Mouse (Mus musculus): ENCODE results near the gene Snw1. TPM values are rescaled to one million over a fixed set of nuclear protein-coding genes. Genes with fewer than 3 reads are reported as not detected.

Snw1 gene
- polyA plus RNA-seq, 1 experiment from 2014 or later = 137 TPM

DNA sequence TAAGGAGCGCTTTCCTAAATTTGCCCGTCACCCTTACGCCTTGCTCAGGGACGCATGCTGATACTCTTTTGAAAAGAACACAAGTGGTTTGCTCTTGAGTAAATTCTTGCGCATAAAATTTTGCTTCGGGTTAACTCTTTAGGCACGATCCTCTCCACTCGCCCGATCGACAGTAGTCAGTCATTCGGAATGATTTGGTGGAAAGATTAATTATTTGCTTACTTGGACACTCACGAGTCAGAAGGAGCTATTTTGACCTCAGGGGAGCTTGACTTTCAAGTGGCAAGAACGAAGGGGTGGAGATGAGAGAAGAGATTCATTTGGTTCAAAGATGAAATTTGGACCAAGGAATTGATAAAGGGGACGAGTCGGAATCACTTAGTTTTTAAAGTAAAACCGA is 27.9 kb downstream of the Snw1 start:
- Histone ChIP-seq H3K4me3 (peak overlapping the region; percentile 98), H3K4me2 (replicated peaks) (peak overlapping the region; percentile 67), H3K27me3 (replicated peaks) (no peaks in the 10 kb centered on the region), H3K36me3 (peaks cover 40% of the 10 kb centered on the region), H3K9ac (peak overlapping the region; percentile 91), H3K9me3 (no peaks in the 10 kb centered on the region), H3K27ac (no peak overlapping the region), H3K4me1 (peaks cover 17% of the 10 kb centered on the region)
- ATAC-seq (ENCODE audit: low FRiP score, low read depth) = peak; percentile 49
- WGBS = 6% methylated on average over 16 of the region's 16 CpGs

DNA sequence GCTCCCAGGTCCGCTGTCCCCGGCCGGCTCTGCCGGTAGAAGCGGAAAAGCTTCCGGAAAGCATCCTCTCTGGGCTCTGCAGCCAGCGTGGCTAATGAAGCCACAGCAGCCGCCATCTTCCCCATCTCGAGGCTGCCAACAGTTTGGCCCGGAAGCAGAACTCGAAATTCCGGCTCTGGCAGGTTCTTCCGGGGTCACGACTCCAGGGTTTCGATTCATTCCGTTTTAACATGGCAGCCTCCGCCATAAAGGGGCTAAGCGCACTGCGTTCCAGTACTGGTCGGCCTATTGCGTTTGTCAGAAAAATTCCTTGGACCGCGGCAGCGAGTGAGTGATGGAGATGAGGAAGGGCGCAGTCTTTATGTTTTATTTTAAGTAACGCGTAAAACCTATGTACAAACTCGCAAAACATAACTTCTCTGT is 28.4 kb downstream of the Snw1 start, which contains the start of the genes Slirp and Alkbh1:
Slirp (plus strand) TSS at position 197 of the 423 bp plus-strand sequence.
Alkbh1 (minus strand) TSS at position 318 of the 423 bp plus-strand sequence.
- Histone ChIP-seq H3K27me3 (replicated peaks) (no peaks in the 10 kb centered on the region), H3K4me1 (peaks cover 17% of the 10 kb centered on the region), H3K4me3 (peak within 1 kb of the TSS; percentile 98), H3K36me3 (peaks cover 40% of the 10 kb centered on the region), H3K9me3 (no peaks in the 10 kb centered on the region), H3K4me2 (replicated peaks) (peak within 1 kb of the TSS; percentile 67), H3K27ac (peak within 1 kb of the TSS; percentile 74), H3K9ac (peak within 1 kb of the TSS; percentile 91)
- WGBS = under 1% methylated on average over 28 of the region's 28 CpGs
- peak; percentile 96 for ATAC-seq (ENCODE audit: low FRiP score, low read depth)

DNA sequence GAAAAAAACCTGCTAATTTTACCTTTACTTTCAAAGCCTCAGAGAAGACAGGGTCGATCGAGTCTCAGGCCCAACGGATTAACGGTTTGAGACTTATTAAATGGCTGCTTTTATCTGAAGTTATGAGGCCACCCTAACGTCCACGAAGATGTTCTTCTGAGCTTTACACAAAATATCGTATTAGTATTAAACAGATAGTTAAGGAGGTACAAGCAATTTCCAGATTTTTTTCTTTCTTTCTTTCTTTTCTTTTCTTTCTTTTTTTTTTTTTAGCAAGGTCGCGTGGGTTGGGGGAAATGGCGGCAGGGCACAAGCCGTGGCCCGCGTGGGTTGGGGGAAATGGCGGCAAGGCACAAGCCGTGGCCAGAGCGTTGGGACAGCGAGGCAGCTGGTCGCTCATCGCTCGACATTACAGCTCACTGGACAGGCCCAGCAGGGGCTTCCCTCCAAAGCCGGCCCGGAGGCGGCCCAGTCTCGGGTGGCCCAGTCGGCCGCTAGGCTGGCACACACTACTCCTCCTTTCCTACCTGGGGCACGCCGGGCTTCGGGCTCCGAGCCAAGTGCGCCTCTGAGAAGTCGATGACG is 28.9 kb downstream of the Snw1 start:
- peak overlapping the region; percentile 91 for H3K9ac ChIP-seq
- peak overlapping the region; percentile 67 for H3K4me2 ChIP-seq (replicated peaks)
- peaks cover 17% of the 10 kb centered on the region for H3K4me1 ChIP-seq
- under 1% methylated on average over 33 of the region's 33 CpGs for WGBS
- peaks cover 38% of the 10 kb centered on the region for H3K36me3 ChIP-seq
- peak; percentile 84 for ATAC-seq (ENCODE audit: low FRiP score, low read depth)
- no peaks in the 10 kb centered on the region for H3K27me3 ChIP-seq (replicated peaks)
- peak overlapping the region; percentile 98 for H3K4me3 ChIP-seq
- H3K9me3 ChIP-seq = no peaks in the 10 kb centered on the region
- peak overlapping the region; percentile 74 for H3K27ac ChIP-seq

DNA sequence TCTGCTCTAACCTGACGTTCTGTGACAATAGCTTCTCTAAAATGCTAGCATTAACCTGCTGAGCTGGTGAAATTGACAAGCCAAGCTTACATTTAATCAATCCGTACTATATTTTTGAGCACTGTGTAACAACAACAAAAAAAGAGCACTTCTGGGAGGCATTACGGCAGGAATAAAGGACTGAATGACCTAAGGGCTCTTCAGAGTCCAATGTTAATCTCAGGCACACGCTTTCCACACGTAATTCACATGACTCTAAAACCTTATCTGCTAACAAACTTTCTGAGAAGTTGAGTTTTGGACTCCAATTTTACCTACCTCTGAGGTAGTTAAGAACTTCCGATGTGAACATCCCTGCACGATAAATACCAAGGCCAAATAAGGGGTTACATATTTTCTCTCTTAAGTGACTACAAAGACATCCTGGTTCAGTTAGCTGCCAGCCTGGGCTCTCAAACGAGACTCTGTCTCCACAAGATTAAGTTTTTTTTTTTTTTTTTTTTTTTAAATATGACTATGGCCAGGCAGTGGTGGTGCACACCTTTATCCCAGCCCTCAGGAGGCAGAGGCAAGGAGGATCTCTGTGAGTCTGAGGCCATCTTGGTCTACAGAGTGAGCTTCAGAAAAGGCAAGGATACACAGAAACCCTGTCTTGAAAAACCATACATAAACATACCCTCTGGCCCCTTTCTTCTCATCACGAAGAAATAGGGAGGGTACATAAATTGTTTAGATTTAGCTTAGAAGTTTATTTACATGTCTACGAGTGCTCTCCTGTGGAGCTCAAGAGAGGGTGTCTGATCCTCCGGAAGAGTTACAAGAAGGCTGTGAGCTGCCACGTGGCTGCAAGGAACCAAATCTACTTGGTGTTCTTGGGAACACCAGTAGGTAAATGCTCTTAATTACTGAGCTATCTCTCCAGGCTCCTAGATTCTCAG is 29.6 kb downstream of the Snw1 start:
- Histone ChIP-seq H3K27me3 (replicated peaks) (no peaks in the 10 kb centered on the region), H3K4me2 (replicated peaks) (peak overlapping the region; percentile 67), H3K4me1 (peaks cover 17% of the 10 kb centered on the region), H3K4me3 (peak overlapping the region; percentile 98), H3K9ac (peak overlapping the region; percentile 91), H3K36me3 (peaks cover 38% of the 10 kb centered on the region), H3K9me3 (no peaks in the 10 kb centered on the region), H3K27ac (no peak overlapping the region)
- WGBS = 36% methylated on average over 12 of the region's 12 CpGs
- no peak for ATAC-seq (ENCODE audit: low FRiP score, low read depth)

DNA sequence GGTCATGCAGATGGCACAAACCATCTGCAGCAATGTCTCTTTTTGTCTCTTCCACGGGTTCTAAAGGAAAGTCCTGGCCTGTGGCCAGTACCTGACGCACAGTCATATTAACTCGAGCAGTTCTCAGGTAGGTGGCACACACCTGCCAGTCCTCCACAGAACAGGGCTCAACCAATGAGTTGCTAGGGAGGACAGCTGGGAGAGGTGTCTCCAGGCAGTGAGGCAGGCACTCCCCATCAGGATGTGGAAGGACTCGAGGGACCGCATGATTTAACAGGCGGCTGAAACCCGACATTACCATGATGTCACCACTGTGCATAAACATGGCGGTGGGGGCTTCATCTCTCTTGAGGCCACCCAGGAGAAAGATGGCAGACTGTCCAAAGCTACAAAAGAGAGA is 43.2 kb downstream of the Snw1 start:
- WGBS = 86% methylated on average over 8 of the region's 8 CpGs
- Histone ChIP-seq H3K4me3 (no peak overlapping the region), H3K27me3 (replicated peaks) (no peaks in the 10 kb centered on the region), H3K36me3 (peaks cover 78% of the 10 kb centered on the region), H3K4me2 (replicated peaks) (no peak overlapping the region), H3K27ac (no peak overlapping the region), H3K9me3 (no peaks in the 10 kb centered on the region), H3K9ac (no peak overlapping the region), H3K4me1 (0 out of 2 replicates have a peak, but pooled peaks cover 3% of the 10 kb centered on the region)
- no peak for ATAC-seq (ENCODE audit: low FRiP score, low read depth)

DNA sequence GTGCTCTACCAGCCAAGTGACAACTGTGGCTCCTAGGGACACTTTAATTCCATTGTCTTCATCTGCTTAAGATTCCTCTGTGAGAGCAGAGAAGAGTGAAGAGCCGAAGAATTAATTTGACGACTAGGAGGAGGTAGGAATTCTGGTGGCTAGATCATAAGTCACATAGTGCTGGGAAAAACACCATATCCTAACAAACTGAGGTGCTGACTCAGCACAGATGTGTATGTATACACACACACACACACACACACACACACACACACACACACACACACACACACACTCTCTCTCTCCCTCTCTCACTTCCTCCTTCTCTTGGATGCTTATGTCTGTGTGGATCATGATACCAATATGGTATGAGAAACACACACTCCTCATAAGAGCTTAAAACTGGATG is 43.8 kb downstream of the Snw1 start:
- no peak for ATAC-seq (ENCODE audit: low FRiP score, low read depth)
- Histone ChIP-seq H3K9ac (no peak overlapping the region), H3K4me1 (0 out of 2 replicates have a peak, but pooled peaks cover 3% of the 10 kb centered on the region), H3K27me3 (replicated peaks) (no peaks in the 10 kb centered on the region), H3K9me3 (no peaks in the 10 kb centered on the region), H3K4me3 (no peak overlapping the region), H3K36me3 (peaks cover 73% of the 10 kb centered on the region), H3K4me2 (replicated peaks) (no peak overlapping the region), H3K27ac (no peak overlapping the region)
- 83% methylated on average over 2 of the region's 2 CpGs for WGBS

DNA sequence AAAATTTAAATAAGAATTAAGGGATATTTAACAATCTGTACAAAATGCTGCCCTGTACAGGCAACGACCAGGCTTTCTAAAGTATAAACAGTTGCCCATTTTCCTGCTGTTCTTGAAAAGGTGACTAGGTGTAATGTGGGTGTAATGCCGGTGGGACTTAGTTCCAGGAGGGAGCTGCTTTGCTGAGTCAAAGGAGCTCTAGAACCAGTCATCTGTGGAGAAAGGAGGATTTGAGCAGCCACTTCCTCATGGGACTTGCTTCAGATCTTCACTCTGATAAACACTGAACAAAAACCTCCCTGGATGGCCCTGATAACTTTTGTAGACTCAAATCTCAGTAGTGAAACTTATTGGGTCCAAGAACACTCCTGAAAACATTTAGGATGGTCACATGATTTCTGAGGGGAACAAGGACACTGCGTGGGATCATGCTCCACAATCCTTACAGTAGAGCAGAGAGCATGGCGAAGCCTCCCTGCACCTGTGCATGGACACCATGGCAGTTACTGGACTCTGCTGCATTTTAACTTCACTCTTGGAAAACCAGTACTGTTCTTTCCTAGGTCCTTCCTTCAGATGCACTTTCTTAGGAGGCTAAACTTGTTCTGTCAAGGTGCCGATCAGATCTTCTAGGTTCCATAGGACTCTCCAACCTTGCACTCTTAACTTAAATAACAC is 45.6 kb downstream of the Snw1 start:
- no peak overlapping the region for H3K4me2 ChIP-seq (replicated peaks)
- no peak overlapping the region for H3K4me3 ChIP-seq
- H3K27me3 ChIP-seq (replicated peaks) = no peaks in the 10 kb centered on the region
- H3K4me1 ChIP-seq = 0 out of 2 replicates have a peak, but pooled peaks cover 3% of the 10 kb centered on the region
- peaks cover 55% of the 10 kb centered on the region for H3K36me3 ChIP-seq
- 93% methylated on average over 5 of the region's 5 CpGs for WGBS
- no peak overlapping the region for H3K27ac ChIP-seq
- H3K9ac ChIP-seq = no peak overlapping the region
- no peaks in the 10 kb centered on the region for H3K9me3 ChIP-seq
- ATAC-seq (ENCODE audit: low FRiP score, low read depth) = no peak

DNA sequence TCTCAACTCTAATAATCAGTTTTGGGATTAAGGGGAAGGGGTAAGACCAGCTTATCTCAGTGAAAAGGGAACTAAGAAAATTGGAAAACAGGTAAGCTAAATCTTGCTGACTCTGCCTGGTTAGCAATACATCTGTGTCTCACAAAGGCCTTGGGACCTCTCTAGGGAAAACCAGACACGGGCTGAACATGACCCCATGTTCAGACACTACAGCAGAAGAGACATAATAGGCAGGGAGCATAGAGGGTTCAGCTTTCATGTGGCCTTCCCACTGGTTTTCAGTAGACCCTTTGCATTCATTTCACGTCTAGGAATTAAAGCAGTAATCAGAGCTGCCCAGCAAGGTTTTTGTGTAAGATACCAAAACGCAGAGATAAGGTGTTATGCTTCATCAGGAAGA is 47.6 kb downstream of the Snw1 start:
- Histone ChIP-seq H3K4me1 (peaks cover 8% of the 10 kb centered on the region; the same call in 1 of the 2 replicates), H3K36me3 (peaks cover 36% of the 10 kb centered on the region), H3K4me3 (no peak overlapping the region), H3K9me3 (no peaks in the 10 kb centered on the region), H3K9ac (no peak overlapping the region), H3K27ac (0 out of 2 replicates have a peak overlapping the region, but pooled peaks have one; percentile 32), H3K27me3 (replicated peaks) (no peaks in the 10 kb centered on the region), H3K4me2 (replicated peaks) (no peak overlapping the region)
- 36% methylated on average over 3 of the region's 3 CpGs for WGBS
- no peak for ATAC-seq (ENCODE audit: low FRiP score, low read depth)

DNA sequence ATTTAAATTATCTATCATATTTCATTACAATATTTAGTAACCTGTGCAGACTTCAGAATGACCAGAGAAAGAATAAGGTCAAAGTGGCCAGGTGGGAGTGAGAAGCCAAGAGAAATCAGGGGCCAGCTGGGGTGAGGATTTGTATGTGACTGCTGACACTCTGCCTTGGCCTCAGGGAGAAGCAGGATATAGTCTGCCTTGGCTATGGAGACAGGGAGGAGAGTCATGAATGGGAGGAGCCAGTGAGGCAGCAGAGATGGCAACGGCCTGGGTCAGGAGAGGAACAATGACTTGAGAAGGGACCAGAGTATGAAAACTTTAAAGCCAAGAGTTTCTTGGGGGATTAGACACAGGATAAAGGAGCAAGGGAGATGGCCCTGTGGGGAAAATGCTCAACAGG is 48.4 kb downstream of the Snw1 start:
- WGBS = 58% methylated on average over 1 of the region's 1 CpGs
- peaks cover 28% of the 10 kb centered on the region for H3K36me3 ChIP-seq
- no peaks in the 10 kb centered on the region for H3K27me3 ChIP-seq (replicated peaks)
- H3K9ac ChIP-seq = no peak overlapping the region
- H3K4me2 ChIP-seq (replicated peaks) = no peak overlapping the region
- H3K4me3 ChIP-seq = no peak overlapping the region
- ATAC-seq (ENCODE audit: low FRiP score, low read depth) = no peak
- H3K9me3 ChIP-seq = no peaks in the 10 kb centered on the region
- H3K4me1 ChIP-seq = peaks cover 16% of the 10 kb centered on the region
- no peak overlapping the region for H3K27ac ChIP-seq

DNA sequence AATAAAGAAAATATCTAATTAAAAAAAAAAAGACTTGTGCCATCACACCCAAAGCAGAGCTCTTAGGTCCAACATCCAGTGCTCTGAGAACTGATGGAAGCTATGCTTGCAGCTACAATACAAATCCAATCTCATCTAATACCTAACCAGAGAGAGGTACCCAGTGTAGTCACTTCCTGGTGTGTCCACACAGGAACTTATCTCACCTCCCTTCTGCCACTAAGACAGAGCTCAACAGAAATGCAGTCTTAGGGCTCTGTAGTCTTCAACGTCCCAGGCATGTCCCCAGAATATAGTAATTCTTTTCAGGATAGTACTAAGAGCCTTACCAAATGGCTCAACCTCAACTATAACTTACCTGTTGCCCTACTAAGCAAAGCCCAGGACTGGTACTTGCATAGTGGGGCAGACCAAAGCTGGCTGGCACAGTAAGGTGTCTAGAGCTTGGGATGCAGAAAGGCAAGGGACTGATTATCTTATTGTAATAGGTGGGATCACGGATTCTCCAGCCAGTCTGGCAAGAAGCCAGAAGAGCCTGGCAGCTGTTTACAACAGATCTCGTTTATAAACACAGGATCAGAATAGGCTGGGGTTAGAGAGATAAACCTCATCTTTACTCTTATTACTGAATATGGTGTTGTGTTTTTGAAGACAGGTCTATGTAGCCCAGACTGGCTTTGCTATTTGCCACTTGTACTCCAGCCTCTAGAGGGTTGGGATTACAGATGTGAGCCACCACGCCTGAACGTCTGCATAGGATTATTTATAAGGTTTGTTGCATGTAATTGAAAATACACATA is 50.2 kb downstream of the Snw1 start:
- H3K4me3 ChIP-seq = no peak overlapping the region
- WGBS = 79% methylated on average over 5 of the region's 5 CpGs
- no peak overlapping the region for H3K4me2 ChIP-seq (replicated peaks)
- no peaks in the 10 kb centered on the region for H3K9me3 ChIP-seq
- H3K36me3 ChIP-seq = peaks cover 12% of the 10 kb centered on the region
- no peaks in the 10 kb centered on the region for H3K27me3 ChIP-seq (replicated peaks)
- peaks cover 16% of the 10 kb centered on the region for H3K4me1 ChIP-seq
- ATAC-seq (ENCODE audit: low FRiP score, low read depth) = no peak
- H3K27ac ChIP-seq = no peak overlapping the region
- H3K9ac ChIP-seq = no peak overlapping the region

DNA sequence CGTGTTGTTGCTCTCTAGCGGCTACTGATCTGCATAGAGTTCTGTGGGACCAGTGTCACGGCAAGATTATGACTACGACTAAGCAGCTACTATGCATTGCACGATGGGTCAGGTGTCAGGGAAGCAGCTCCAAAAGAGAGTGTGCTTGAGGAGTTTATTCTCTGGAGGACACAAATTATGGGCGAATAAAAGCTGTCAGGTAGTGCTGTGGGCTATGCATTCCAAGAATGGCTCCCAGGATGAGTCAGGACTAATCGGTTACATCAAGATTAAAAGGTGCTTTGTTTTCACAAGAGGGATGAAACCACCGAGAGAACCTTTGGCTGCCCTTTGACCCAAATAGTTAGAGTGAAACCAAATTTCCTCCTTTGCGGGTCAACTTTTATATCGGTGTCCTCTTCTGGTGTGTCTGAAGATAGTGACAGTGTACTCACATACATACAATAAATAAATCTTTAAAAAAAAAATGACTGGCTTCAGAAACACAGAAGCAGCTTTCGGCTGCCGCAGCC is 52.0 kb downstream of the Snw1 start:
- Histone ChIP-seq H3K36me3 (no peaks in the 10 kb centered on the region; the same call in none of the 2 replicates), H3K27ac (no peak overlapping the region; the same call in 1 of the 2 replicates), H3K9ac (no peak overlapping the region), H3K4me2 (replicated peaks) (no peak overlapping the region), H3K27me3 (replicated peaks) (no peaks in the 10 kb centered on the region), H3K4me1 (peaks cover 16% of the 10 kb centered on the region), H3K9me3 (no peaks in the 10 kb centered on the region), H3K4me3 (no peak overlapping the region)
- ATAC-seq (ENCODE audit: low FRiP score, low read depth) = no peak
- WGBS = 61% methylated on average over 12 of the region's 12 CpGs
